Mouse (Mus musculus) brain, embryonic 18.5 days (tissue): ENCODE data around the gene Zfp383.
A peak's percentile ranks its signal among the peaks of the same experiment; 100 is the strongest.
"Not testable (repeated sequence)": the region's sequence is repeated elsewhere in the genome, so short reads cannot be mapped to it uniquely, and the experiment has no call there.

ENCODE experiments used
- DNase-seq: peaks from one replicate; pipeline ENCODE4 v3.0.0-alpha.2; 2012; ENCODE audit warnings: low read depth, low spot score

Gene Zfp383

GRCm38 (mm10) chr7:29908130-29908950 lies at the start of gene Zfp383:
Gene Zfp383 (plus strand): TSS chr7:29908223.
- DNase-seq, result peak; percentile 79

- peak; percentile 85 for DNase-seq
Measured at GRCm38 (mm10) chr7:29859532-29860517, 48.2 kb upstream of the Zfp383 start, which contains the start of gene Zfp420. Gene Zfp420 (plus strand): TSS chr7:29859979.

GRCm38 (mm10) chr7:29861660-29862059 lies 46.4 kb upstream of the Zfp383 start:
- DNase-seq, result no peak

- no peak for DNase-seq
Measured at GRCm38 (mm10) chr7:29874256-29874655, 33.8 kb upstream of the Zfp383 start.

- DNase-seq, result not testable (repeated sequence)
Measured at GRCm38 (mm10) chr7:29877561-29877960, 30.5 kb upstream of the Zfp383 start.

GRCm38 (mm10) chr7:29880056-29880455 lies 28.0 kb upstream of the Zfp383 start:
- DNase-seq, result no peak

GRCm38 (mm10) chr7:29880916-29881315 lies 27.1 kb upstream of the Zfp383 start:
- DNase-seq, result no peak

- DNase-seq, result no peak
Measured at GRCm38 (mm10) chr7:29890501-29890900, 17.5 kb upstream of the Zfp383 start.

GRCm38 (mm10) chr7:29892756-29893155 lies 15.3 kb upstream of the Zfp383 start:
- no peak for DNase-seq

GRCm38 (mm10) chr7:29898351-29898750 lies 9.7 kb upstream of the Zfp383 start:
- no peak for DNase-seq

- DNase-seq, result no peak
Measured at GRCm38 (mm10) chr7:29904101-29904500, 3.9 kb upstream of the Zfp383 start.

- DNase-seq, result peak; percentile 92
Measured at GRCm38 (mm10) chr7:29905966-29906681, 1.9 kb upstream of the Zfp383 start, which contains the start of gene Zfp27. Gene Zfp27 (minus strand): TSS chr7:29906572.

GRCm38 (mm10) chr7:29906682-29907058 lies 1.4 kb upstream of the Zfp383 start:
- DNase-seq, result no peak

- DNase-seq, result no peak
Measured at GRCm38 (mm10) chr7:29907206-29907605, 817 bp upstream of the Zfp383 start.

- DNase-seq, result no peak
Measured at GRCm38 (mm10) chr7:29910252-29910651, 2.2 kb downstream of the Zfp383 start.

- no peak for DNase-seq
Measured at GRCm38 (mm10) chr7:29912172-29912571, 4.1 kb downstream of the Zfp383 start.

- no peak for DNase-seq
Measured at GRCm38 (mm10) chr7:29917371-29918061, 9.5 kb downstream of the Zfp383 start.

- DNase-seq, result no peak
Measured at GRCm38 (mm10) chr7:29918062-29918453, 10.0 kb downstream of the Zfp383 start.

- no peak for DNase-seq
Measured at GRCm38 (mm10) chr7:29921439-29922093, 13.5 kb downstream of the Zfp383 start.

GRCm38 (mm10) chr7:29922780-29923179 lies 14.8 kb downstream of the Zfp383 start:
- DNase-seq, result no peak
